ENCODE assay signal across 24 mouse cellular contexts in the genomic region with DNA sequence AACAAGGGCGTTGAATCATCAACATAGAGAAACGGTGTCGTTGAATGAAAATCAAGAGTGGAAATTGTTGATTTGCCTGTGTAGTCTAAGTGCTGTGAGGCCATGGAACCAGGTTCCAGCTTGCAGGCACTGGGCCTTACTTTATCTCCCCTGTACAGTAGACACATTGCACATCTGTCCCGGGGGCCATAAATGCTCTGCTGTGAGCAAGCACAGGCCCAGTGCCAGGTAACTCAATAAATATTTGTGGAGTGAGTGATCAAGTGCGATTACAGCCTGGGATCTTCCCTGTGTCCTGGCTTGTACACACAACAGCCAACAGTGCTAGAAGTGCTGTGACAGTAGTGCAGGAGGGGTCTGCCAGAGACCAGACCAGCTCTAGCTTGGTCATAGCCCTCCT. TPM values are rescaled to one million over a fixed set of nuclear protein-coding genes. Genes with fewer than 3 reads are reported as not detected.
DNase-seq lines count a peak whose midpoint lies in the region; TF ChIP-seq lines count a peak whose summit lies in the region.
"Had no signal": no experiment of that assay in that cellular context is flagged by ENCODE, and none has a peak within 500 bp of the region (broad histone marks: within the 10 kb centered on the region; RNA-seq: fewer than 3 reads in every experiment).

No protein-coding gene starts in this region.

- peaks cover 31% of the 10 kb centered on the region; the same call in 1 of the 2 replicates for H3K4me1 ChIP-seq in small intestine, adult 2 months (ENCODE audit: control insufficient read depth, insufficient read depth, insufficient read length, low read length)
- H3K4me1 ChIP-seq: embryonic facial prominence, embryonic 12.5 days; forebrain, embryonic 12.5 days; midbrain, embryonic 13.5 days; neural tube, embryonic 12.5 days had no signal

- H3K27me3 ChIP-seq in small intestine, adult 2 months (ENCODE audit: control insufficient read depth, insufficient read depth, low read length): no peaks in the 10 kb centered on the region
- H3K27me3 ChIP-seq: embryonic facial prominence, embryonic 12.5 days; forebrain, embryonic 12.5 days; midbrain, embryonic 13.5 days; neural tube, embryonic 12.5 days had no signal

- no peak for TF ChIP-seq POLR2A in small intestine, adult 2 months (IDR thresholded peaks at IDR 0.05; ENCODE audit: low read depth, low read length)

- no peaks in the 10 kb centered on the region for H3K36me3 ChIP-seq in small intestine, adult 2 months (ENCODE audit: control insufficient read depth, insufficient read depth, low read length)
- H3K36me3 ChIP-seq: embryonic facial prominence, embryonic 12.5 days; forebrain, embryonic 12.5 days; G1E; hindbrain, embryonic 10.5 days; midbrain, embryonic 13.5 days; neural tube, embryonic 12.5 days had no signal

- no peak overlapping the region for H3K4me3 ChIP-seq in small intestine, adult 2 months (ENCODE audit: low read depth, low read length)
- H3K4me3 ChIP-seq: embryonic facial prominence, embryonic 12.5 days; forebrain, embryonic 12.5 days; hindbrain, embryonic 10.5 days; megakaryocyte, embryonic 14.5 days; midbrain, embryonic 13.5 days; neural tube, embryonic 12.5 days had no signal

- peak overlapping the region; percentile 88 for H3K27ac ChIP-seq in small intestine, adult 2 months (ENCODE audit: insufficient read depth, low read depth, low read length)
- H3K27ac ChIP-seq: embryonic facial prominence, embryonic 12.5 days; forebrain, embryonic 12.5 days; hindbrain, embryonic 10.5 days; hindbrain, postnatal 0 days; kidney, postnatal 0 days; midbrain, embryonic 13.5 days; neural tube, embryonic 12.5 days had no signal

- 19% methylated on average over 5 of the region's 5 CpGs for WGBS in small intestine, adult 2 months

- peak; percentile 23 for DNase-seq in adrenal gland, postnatal 14 days
- DNase-seq in adrenal gland, postnatal 4 days (ENCODE audit: low spot score in 2 of 2): no peak
- peak; percentile 56 for DNase-seq in urinary bladder, postnatal 14 days (ENCODE audit: low spot score)
- DNase-seq in urinary bladder, adult 2 months (ENCODE audit: low spot score): no peak
- peak; percentile 15 for DNase-seq in adrenal gland, postnatal 25 days
- no peak for DNase-seq in kidney, adult 9 months
- DNase-seq: cerebellum, adult 18-20 months; cerebellum, postnatal 14 days; kidney, adult 18-20 months; left cerebral cortex, postnatal 4 days; liver; lung, embryonic 14.5 days; right cerebral cortex, postnatal 14 days; thymus, postnatal 14 days had no signal

- TF ChIP-seq CTCF in small intestine, adult 2 months (IDR thresholded peaks at IDR 0.05; ENCODE audit: extremely low read depth, insufficient read length, insufficient replicate concordance, low read depth, low read length): no peak

RNA-seq across cellular contexts. Expression of a gene that starts 20.1 kb away (rescaled TPM):
- total RNA-seq in adrenal gland, postnatal 14 days (2021): 6.7 and 10.5 TPM in 2 replicates
- 10 to 100 TPM in 1 of 2 experiments, 1 to 10 TPM in 1; 6.6 to 15.7 TPM for total RNA-seq in adrenal gland, postnatal 4 days (2021)
- polyA plus RNA-seq in urinary bladder, adult 2 months (2012; rRNA removed): 8.7 and 9.4 TPM in 2 replicates
- total RNA-seq in adrenal gland, postnatal 25 days (2021): 5.9 and 6.7 TPM in 2 replicates
- 22.4 and 52.5 TPM in 2 replicates for polyA plus RNA-seq in small intestine, adult 2 months (2012; rRNA removed)
- total RNA-seq: G1E had no signal
- polyA plus RNA-seq: G1E had no signal

RNA-seq across cellular contexts. Expression of a gene that starts 39.5 kb away (rescaled TPM):
- total RNA-seq in adrenal gland, postnatal 14 days (2021): 17.3 and 18.4 TPM in 2 replicates
- 10 to 100 TPM; 19.2 to 23.6 TPM for total RNA-seq in adrenal gland, postnatal 4 days (2021)
- 16.9 and 18.1 TPM in 2 replicates for polyA plus RNA-seq in urinary bladder, adult 2 months (2012; rRNA removed)
- total RNA-seq in adrenal gland, postnatal 25 days (2021): 20.6 and 27.4 TPM in 2 replicates
- 5.3 and 7.6 TPM in 2 replicates for polyA plus RNA-seq in small intestine, adult 2 months (2012; rRNA removed)

Comparison
In these comparisons a context has a peak if more than half of its experiments do, and no peak if none do; other contexts are left out.
1. DNase-seq: peak in adrenal gland, postnatal 14 days (single experiment), urinary bladder, postnatal 14 days (single experiment) and adrenal gland, postnatal 25 days (single experiment); none in adrenal gland, postnatal 4 days (0 of 2), urinary bladder, adult 2 months (single experiment) and kidney, adult 9 months (single experiment).